Mouse (Mus musculus) forebrain, embryonic 11.5 days (tissue): ENCODE data around the gene Gsk3a. TPM values are rescaled to one million over a fixed set of nuclear protein-coding genes. Genes with fewer than 3 reads are reported as not detected.

ENCODE experiments used
- ATAC-seq: fragments of 200-750 bp; cut with Nextera tagmentation; replicated peaks from 2 replicates; pipeline ENCODE4 v1.8.0; 2017; ENCODE audit warnings: moderate TSS enrichment; ENCODE audit not compliant: low FRiP score
- DNase-seq: peaks from one replicate; pipeline ENCODE4 v3.0.0-alpha.2; 2017; ENCODE audit warnings: low spot score
- H3K27ac ChIP-seq: fragments of 300-500 bp; sonication (generic); 2 replicates; pipeline ENCODE4 v1.5.1; 2014; ENCODE audit warnings: low read depth, low read length
- H3K27me3 ChIP-seq: fragments of 300-500 bp; sonication (generic); 2 replicates; pipeline ENCODE4 v1.6.1; 2014; ENCODE audit warnings: mild to moderate bottlenecking, low read length, mixed read lengths; ENCODE audit not compliant: control insufficient read depth, insufficient read depth
- H3K36me3 ChIP-seq: fragments of 300-500 bp; sonication (generic); 2 replicates; pipeline ENCODE4 v1.6.1; 2014; ENCODE audit warnings: mild to moderate bottlenecking, low read length, moderate library complexity, mixed read lengths; ENCODE audit not compliant: control insufficient read depth, insufficient read depth
- H3K4me1 ChIP-seq: fragments of 300-500 bp; sonication (generic); replicated peaks from 2 replicates; pipeline ENCODE4 v1.6.1; 2014; ENCODE audit warnings: low read length, mixed read lengths; ENCODE audit not compliant: control insufficient read depth, insufficient read depth
- H3K4me2 ChIP-seq: fragments of 300-500 bp; sonication (generic); 2 replicates; pipeline ENCODE4 v1.6.1; 2014; ENCODE audit warnings: low read depth, mild to moderate bottlenecking, low read length, moderate library complexity, mixed read lengths; ENCODE audit not compliant: severe bottlenecking
- H3K4me3 ChIP-seq: fragments of 300-500 bp; sonication (generic); 2 replicates; pipeline ENCODE4 v1.5.1; 2014; ENCODE audit warnings: low read depth, low read length
- H3K9ac ChIP-seq: fragments of 300-500 bp; sonication (generic); 2 replicates; pipeline ENCODE4 v1.6.1; 2014; ENCODE audit warnings: low read length
- H3K9me3 ChIP-seq: fragments of 300-500 bp; sonication (generic); 2 replicates; pipeline ENCODE4 v1.6.1; 2016; ENCODE audit warnings: low read length, mixed read lengths; ENCODE audit not compliant: control insufficient read depth
- WGBS: fragments of 180-500 bp; shearing (Covaris S2); extraction: QIAGEN DNeasy Blood & Tissue Kit; methylation state at CpG from one replicate; pipeline ENCODE4 v1.1.7; 2014; 5-methylcytosine and 5-hydroxymethylcytosine counted together
- polyA plus RNA-seq: library from polyadenylated mRNA; unstranded; fragments of >200 nt; fragmentation: Nextera tagmentation; extraction: Ambion mirVana; gene quantifications from 2 replicates; pipeline ENCODE4 v1.2.1, GENCODE M21; 2014

The Gsk3a gene
- polyA plus RNA-seq, 1 experiment from 2014 or later, result 14.0 TPM

DNA sequence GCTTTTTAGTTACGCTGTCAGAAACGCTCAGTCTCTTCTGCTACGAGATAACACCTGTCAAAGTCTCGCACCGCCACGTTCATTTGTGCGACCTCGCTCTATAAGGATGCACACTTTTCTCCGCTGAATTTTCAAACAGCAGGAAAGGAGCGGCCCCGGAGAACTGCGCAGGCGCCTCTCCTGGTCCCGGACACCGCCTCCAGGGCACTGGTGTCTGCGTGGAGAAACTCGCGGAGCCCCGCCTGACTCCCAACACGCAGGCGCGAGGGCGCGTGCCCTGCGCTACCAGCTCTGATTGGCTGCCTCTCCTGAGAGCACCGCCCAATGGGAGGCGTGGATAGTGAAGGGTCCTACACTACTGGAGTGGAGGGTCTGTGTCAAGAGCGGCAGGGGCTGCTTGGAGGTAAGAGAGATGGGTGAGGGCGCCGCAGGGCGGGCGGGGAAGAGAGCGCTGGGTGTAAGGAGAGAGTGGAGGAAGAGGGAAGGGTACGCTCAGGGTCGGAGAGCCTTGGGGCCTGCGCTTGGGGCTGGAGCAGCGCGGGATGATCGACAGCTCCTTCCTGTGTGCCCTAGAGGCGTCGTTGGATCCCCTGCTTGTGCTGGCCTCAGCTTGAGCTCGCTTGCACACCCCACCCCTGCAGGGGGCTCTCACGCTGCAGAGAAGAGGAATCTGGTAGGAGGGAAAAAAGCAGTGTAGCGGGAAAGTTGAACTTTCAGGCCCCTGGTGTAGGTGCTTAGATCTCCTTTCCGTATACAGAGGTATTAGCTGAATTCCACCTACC, 16.4 kb downstream of the Gsk3a start, which contains the start of gene Zfp526:
Gene Zfp526, plus strand, starts transcription at position 324 of the 782 bp plus-strand sequence.
- peak within 1 kb of the TSS; percentile 62 for H3K27ac ChIP-seq
- H3K36me3 ChIP-seq, result peaks cover 7% of the 10 kb centered on the region; the same call in 1 of the 2 replicates
- peak; percentile 94 for ATAC-seq
- peak within 1 kb of the TSS; percentile 92 for H3K4me2 ChIP-seq
- under 1% methylated on average over 45 of the region's 45 CpGs for WGBS
- peak; percentile 98 for DNase-seq
- peaks cover 17% of the 10 kb centered on the region for H3K4me1 ChIP-seq
- peak within 1 kb of the TSS; percentile 55 for H3K4me3 ChIP-seq
- H3K9me3 ChIP-seq, result no peaks in the 10 kb centered on the region
- peak within 1 kb of the TSS; percentile 67 for H3K9ac ChIP-seq
- no peaks in the 10 kb centered on the region for H3K27me3 ChIP-seq

GRCm38 (mm10) chr7:25220457-25221101, 17.1 kb downstream of the Gsk3a start, which contains the start of gene Dedd2:
TSS of gene Dedd2 (minus strand) at chr7:25220615.
- peaks cover 4% of the 10 kb centered on the region; the same call in 1 of the 2 replicates for H3K36me3 ChIP-seq
- H3K27me3 ChIP-seq, result no peaks in the 10 kb centered on the region
- no peak for DNase-seq
- 7% methylated on average over 20 of the region's 20 CpGs for WGBS
- H3K9me3 ChIP-seq, result no peaks in the 10 kb centered on the region
- peaks cover 17% of the 10 kb centered on the region for H3K4me1 ChIP-seq
- H3K9ac ChIP-seq, result peak within 1 kb of the TSS; percentile 72
- H3K4me3 ChIP-seq, result peak within 1 kb of the TSS; percentile 55
- ATAC-seq, result no peak
- peak within 1 kb of the TSS; percentile 92 for H3K4me2 ChIP-seq
- peak within 1 kb of the TSS; percentile 62 for H3K27ac ChIP-seq

- Histone ChIP-seq H3K27me3 (no peaks in the 10 kb centered on the region), H3K27ac (peak overlapping the region; percentile 41; the same call in 1 of the 2 replicates), H3K4me3 (peak overlapping the region; percentile 55), H3K9me3 (no peaks in the 10 kb centered on the region), H3K4me2 (peak overlapping the region; percentile 92), H3K4me1 (peaks cover 17% of the 10 kb centered on the region), H3K36me3 (no peaks in the 10 kb centered on the region; the same call in 1 of the 2 replicates), H3K9ac (peak overlapping the region; percentile 72)
- ATAC-seq, result peak; percentile 73
- peak; percentile 96 for DNase-seq
- 5% methylated on average over 31 of the region's 31 CpGs for WGBS
Measured at GRCm38 (mm10) chr7:25219756-25220456, 17.7 kb downstream of the Gsk3a start.

- H3K9me3 ChIP-seq, result no peaks in the 10 kb centered on the region
- no peaks in the 10 kb centered on the region; the same call in 1 of the 2 replicates for H3K36me3 ChIP-seq
- whole genome bisulfite sequencing, result 1% methylated on average over 16 of the region's 16 CpGs
- no peak for DNase-seq
- H3K4me3 ChIP-seq, result peak overlapping the region; percentile 55
- peak; percentile 31; the same call in 1 of the 2 replicates for ATAC-seq
- H3K27ac ChIP-seq, result peak overlapping the region; percentile 19; the same call in 1 of the 2 replicates
- H3K27me3 ChIP-seq, result no peaks in the 10 kb centered on the region
- H3K9ac ChIP-seq, result peak overlapping the region; percentile 72
- H3K4me1 ChIP-seq, result peaks cover 17% of the 10 kb centered on the region
- H3K4me2 ChIP-seq, result peak overlapping the region; percentile 92
Measured at GRCm38 (mm10) chr7:25219416-25219750, 18.3 kb downstream of the Gsk3a start.

DNA sequence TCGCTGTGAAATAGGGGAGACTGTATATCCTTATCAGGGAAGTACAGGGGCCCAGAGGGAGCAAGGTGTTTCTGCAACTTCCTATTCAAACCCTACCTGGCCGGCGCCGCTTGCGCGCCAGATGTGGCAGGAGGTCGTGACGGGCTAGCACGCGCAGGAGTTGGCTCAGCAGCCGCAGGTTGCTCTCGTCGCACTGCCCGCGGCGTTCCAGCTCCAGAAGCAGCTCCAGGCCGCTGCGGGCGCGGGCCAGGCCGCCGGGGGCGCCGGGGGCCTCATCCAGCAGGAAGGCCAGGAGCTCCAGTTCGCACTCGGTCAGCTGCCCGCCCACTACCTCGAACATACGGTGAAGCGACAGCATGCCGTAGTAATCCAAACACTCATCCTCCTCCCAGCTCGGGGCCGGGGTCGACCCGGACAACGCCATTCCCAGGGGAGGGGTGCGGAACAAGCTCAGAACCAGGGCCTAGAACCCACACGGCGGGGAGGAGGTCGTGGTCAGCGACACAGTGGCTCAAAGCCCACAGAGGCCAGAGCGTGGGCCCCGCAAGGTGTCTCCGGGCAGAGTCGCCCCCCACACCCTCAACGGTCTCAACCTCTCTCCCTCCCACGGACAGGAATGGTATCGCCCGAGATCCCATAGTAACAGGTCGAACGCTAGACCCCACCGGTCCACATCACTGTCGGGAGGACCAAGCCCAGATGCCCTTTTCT, 18.8 kb downstream of the Gsk3a start:
- no peaks in the 10 kb centered on the region for H3K27me3 ChIP-seq
- peak; percentile 87 for DNase-seq
- H3K27ac ChIP-seq, result peak overlapping the region; percentile 19; the same call in 1 of the 2 replicates
- ATAC-seq, result peak; percentile 32
- H3K9ac ChIP-seq, result peak overlapping the region; percentile 72
- H3K4me3 ChIP-seq, result peak overlapping the region; percentile 55
- H3K36me3 ChIP-seq, result no peaks in the 10 kb centered on the region
- H3K4me1 ChIP-seq, result peaks cover 17% of the 10 kb centered on the region
- H3K4me2 ChIP-seq, result peak overlapping the region; percentile 92
- H3K9me3 ChIP-seq, result no peaks in the 10 kb centered on the region
- under 1% methylated on average over 53 of the region's 53 CpGs for WGBS

- WGBS, result 69% methylated on average over 12 of the region's 12 CpGs
- Histone ChIP-seq H3K4me1 (peaks cover 17% of the 10 kb centered on the region), H3K9me3 (no peaks in the 10 kb centered on the region), H3K4me2 (no peak overlapping the region), H3K27me3 (no peaks in the 10 kb centered on the region), H3K27ac (no peak overlapping the region), H3K9ac (no peak overlapping the region), H3K4me3 (no peak overlapping the region), H3K36me3 (no peaks in the 10 kb centered on the region)
- ATAC-seq (no peak), DNase-seq (no peak)
Measured at GRCm38 (mm10) chr7:25217653-25218395, 19.8 kb downstream of the Gsk3a start.

- Histone ChIP-seq H3K4me2 (no peak overlapping the region), H3K4me1 (peaks cover 6% of the 10 kb centered on the region; the same call in 1 of the 2 replicates), H3K27ac (no peak overlapping the region), H3K9me3 (no peaks in the 10 kb centered on the region), H3K4me3 (no peak overlapping the region), H3K27me3 (no peaks in the 10 kb centered on the region), H3K36me3 (no peaks in the 10 kb centered on the region; the same call in 1 of the 2 replicates), H3K9ac (no peak overlapping the region)
- ATAC-seq, result no peak
- WGBS, result 97% methylated on average over 2 of the region's 2 CpGs
- no peak for DNase-seq
Measured at GRCm38 (mm10) chr7:25214172-25214571, 23.5 kb downstream of the Gsk3a start.
